Mouse (Mus musculus): Measurements from ENCODE around the gene Iffo2. TPM values are rescaled to one million over a fixed set of nuclear protein-coding genes. Genes with fewer than 3 reads are reported as not detected.

Gene Iffo2
- polyA plus RNA-seq, 1 experiment, result 7.7 TPM

DNA sequence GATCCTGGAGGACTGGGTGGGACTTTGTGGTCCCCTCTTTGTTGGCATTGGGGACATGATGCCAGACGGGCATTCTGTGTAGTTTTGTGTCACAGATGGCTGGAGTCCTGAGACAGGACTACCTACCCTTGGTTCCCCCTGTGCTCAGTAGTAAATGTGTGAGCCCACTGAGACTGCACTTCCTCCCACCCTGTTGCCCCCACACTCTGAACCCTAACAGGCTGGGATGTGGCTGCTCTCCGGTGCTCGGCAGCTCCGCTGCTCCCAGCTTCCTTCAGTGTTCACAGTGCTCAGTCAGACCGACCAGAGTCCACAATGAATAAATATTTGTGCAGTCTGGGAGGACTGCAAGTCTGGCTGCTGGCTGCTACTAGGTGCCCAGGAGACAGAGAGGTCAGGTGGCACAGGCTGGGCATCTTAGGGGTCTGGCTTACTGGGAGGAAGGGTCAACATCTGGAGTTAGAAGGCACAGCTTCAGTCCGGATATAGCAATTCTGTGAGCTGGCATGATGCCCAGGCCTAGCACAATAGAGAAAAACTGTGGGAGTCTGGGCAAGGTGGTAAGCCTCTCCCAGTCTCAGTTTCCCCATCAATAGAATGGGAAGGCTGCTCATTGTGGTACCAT, 51.2 kb downstream of the Iffo2 start:
- DNase-seq (ENCODE audit: low spot score), result no peak

GRCm38 (mm10) chr4:139582346-139582745, 52.0 kb downstream of the Iffo2 start:
- no peak for DNase-seq (ENCODE audit: low spot score)

- no peak for DNase-seq (ENCODE audit: low spot score)
Measured at GRCm38 (mm10) chr4:139582903-139583302, 52.6 kb downstream of the Iffo2 start.

DNA sequence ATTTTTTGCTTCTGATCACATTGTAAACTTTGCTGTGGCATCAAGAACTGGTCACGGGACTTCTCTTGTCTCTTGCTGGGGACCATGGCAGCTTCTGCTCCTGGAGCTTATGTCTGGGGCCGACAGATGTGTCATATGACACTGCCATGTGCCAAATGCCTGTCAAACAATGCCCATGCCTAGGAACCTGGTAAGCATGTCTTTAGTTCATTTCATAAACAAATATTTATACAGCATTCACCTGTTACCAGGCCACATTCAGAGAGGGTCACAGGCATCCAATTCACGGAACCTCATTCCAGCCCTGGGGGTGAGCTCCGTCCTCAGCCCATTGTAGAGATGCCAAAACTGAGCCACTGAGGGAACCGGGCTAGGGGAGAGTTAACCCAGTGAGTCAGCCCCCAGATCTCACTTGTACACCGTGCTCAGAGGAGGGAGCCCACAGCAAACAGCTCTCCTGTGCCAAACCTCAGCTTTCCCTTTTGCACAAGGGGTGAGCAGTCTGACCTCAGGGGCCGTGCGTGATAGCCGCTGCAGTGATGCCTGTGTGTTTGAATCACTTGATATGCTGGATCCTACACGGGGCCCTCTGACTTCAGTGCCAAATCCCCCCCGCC, 53.4 kb downstream of the Iffo2 start:
- DNase-seq (ENCODE audit: low spot score), result no peak

GRCm38 (mm10) chr4:139584704-139585103, 54.4 kb downstream of the Iffo2 start:
- no peak for DNase-seq (ENCODE audit: low spot score)

DNA sequence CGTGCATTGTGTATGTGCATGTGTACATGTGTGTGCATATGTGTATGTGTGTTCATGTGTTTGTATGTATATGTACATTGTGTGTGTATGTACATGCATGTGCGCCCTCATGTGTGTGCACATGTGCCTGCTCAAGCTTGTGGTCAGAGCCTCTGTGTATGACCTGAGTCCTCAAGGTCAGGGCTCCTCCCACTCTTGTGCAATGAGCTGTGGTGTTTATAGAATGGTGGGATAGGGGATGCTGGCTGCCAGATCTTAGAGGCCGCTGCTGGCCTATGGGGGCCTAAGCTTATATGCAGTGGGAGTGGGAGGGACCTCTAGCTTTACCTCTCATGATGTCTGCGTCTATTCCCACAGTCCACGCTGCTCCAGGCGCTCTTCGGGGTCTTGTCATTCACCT, 55.4 kb downstream of the Iffo2 start:
- DNase-seq (ENCODE audit: low spot score), result no peak

GRCm38 (mm10) chr4:139587370-139587769, 57.0 kb downstream of the Iffo2 start:
- no peak for DNase-seq (ENCODE audit: low spot score)

GRCm38 (mm10) chr4:139587773-139588172, 57.4 kb downstream of the Iffo2 start:
- no peak for DNase-seq (ENCODE audit: low spot score)

GRCm38 (mm10) chr4:139589351-139590027, 59.1 kb downstream of the Iffo2 start:
- no peak for DNase-seq (ENCODE audit: low spot score)

GRCm38 (mm10) chr4:139590446-139590845, 60.1 kb downstream of the Iffo2 start:
- DNase-seq (ENCODE audit: low spot score), result no peak

DNA sequence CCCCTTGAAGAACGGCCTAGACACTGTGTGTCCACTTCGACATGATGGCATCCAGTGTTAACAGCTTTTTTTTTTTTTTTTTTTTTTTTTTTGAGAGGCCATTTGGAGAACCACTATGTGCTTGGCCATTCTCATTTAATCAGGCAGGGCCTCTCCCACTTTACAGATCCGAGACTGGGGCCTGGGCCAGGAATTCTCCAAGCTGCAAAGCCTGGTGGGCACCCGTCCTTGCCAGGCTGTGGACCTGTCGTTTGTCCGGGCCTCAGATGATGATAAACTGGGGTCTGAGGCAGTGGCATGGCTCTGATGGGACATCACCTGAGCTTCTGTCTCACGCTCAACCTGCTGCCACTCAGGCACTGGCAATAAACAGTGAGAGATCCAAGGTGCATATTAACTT, 62.5 kb downstream of the Iffo2 start:
- DNase-seq (ENCODE audit: low spot score), result no peak

- DNase-seq (ENCODE audit: low spot score), result no peak
Measured at GRCm38 (mm10) chr4:139593383-139593782, 63.0 kb downstream of the Iffo2 start.

DNA sequence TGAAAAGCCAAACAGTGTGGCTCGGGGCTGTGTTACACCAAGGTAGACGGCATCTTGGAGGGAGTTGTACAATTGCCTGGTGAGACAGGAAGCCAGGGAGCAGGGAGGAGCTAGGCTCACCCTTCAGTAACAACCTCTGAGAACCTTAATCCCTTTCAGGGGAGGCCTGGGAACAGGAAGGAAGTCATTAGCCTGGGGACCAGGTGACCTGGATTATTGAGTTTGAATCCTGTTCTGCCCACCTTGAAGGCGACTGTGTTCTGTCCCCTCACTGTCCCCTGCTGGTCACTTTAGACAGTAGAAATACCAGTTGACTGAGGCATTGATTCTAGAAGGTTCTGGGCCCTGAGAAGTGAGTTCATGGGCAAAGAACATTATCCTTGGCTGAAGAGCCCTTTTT, 63.7 kb downstream of the Iffo2 start:
- no peak for DNase-seq (ENCODE audit: low spot score)

DNA sequence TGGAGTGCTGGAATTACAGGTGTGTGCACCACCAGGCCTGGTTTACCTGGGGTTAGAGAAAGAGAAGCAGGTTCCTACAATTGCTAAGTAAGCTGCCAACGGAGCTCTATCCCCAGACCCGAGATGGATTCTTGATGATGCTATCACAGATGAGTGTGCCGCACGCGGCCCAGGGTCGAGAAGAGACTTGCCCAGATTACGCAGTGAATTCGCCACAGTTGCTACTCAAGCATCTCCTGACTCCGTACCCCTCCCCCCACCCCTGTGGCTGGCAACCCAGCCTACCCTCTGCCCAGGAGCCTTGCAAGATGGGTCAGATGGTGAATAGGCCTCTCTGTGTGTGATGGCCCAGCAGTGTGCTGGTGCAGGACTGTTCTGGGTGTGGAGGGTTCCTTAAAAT, 66.4 kb downstream of the Iffo2 start:
- no peak for DNase-seq (ENCODE audit: low spot score)

DNA sequence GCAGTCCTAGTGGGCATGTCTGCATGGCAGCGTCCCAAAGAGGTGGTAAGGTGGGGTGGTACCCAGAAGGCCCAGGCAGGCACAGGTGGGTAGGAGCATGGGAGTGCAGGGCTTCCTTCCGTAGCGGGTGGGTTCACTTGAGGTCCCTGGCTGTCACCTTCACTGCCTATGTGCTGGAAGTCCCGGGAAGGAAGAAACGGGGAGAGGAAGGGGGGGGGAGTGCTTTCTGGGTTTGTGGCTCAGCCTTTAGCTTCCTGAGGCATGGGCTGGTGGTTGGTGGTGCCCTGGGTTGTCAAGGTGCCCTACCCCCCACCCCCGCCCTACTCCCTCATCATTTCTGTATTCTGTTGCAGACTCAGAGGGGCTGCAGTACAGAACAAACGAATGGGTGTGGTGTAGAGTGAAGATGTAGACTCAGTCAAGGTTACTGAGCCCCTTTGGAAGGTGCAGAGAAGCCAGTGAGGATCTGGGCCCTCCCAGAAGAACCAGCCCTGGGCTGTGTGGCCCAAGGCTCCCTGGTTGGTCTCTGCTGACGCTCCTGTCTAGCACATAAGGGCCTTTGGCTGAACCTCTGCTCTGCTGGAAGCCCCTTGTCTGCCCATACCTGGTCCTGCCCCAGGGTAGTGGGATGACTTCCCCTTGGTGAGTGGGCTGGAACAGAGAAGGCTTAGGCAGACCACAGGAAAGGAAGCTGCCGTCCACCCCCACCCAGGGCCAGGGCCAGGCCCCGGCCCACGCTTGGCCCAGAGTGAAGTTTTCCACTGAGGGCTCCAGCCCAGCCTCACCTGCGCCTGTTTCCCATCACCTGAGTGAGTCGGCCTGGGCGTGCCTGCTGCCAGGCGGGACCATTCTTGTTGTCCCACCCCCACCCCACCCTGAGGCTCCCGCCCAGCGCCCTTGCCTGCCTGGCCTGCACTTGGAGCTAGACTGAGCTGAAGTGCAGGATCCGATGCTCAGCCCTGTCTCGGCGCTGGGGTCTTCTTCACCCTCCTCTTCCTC, 67.2 kb downstream of the Iffo2 start:
- no peak for DNase-seq (ENCODE audit: low spot score)

- DNase-seq (ENCODE audit: low spot score), result no peak
Measured at GRCm38 (mm10) chr4:139598356-139598755, 68.0 kb downstream of the Iffo2 start.

DNA sequence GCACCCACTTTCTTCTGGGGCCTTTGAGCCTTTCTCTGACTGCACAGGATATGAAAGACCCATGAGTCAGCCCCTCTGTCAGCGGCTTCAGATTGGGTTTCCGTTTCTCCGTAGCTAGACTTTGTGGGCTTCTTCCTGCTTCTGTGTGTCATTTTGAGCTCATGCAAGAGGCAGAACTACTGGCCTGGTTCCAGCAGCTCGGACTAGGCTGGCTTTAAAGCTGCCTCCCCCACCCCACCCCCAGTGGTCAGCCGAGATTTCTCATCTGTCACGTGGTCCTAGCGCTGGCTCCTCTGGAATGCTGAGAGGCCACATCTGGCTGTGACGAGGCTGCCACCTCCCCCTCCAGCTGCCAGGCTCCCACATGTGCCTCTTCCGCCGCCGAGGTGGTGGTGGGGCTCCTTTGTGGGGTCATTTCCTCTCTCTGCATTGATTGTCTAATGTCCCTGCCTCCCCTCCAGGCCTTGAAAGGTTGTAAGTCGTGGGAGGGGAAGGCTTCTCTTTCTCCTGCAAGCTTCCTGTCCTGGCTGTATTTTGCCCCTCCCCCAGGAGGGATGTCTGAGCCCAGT, 68.7 kb downstream of the Iffo2 start:
- peak; percentile 49 for DNase-seq (ENCODE audit: low spot score)

DNA sequence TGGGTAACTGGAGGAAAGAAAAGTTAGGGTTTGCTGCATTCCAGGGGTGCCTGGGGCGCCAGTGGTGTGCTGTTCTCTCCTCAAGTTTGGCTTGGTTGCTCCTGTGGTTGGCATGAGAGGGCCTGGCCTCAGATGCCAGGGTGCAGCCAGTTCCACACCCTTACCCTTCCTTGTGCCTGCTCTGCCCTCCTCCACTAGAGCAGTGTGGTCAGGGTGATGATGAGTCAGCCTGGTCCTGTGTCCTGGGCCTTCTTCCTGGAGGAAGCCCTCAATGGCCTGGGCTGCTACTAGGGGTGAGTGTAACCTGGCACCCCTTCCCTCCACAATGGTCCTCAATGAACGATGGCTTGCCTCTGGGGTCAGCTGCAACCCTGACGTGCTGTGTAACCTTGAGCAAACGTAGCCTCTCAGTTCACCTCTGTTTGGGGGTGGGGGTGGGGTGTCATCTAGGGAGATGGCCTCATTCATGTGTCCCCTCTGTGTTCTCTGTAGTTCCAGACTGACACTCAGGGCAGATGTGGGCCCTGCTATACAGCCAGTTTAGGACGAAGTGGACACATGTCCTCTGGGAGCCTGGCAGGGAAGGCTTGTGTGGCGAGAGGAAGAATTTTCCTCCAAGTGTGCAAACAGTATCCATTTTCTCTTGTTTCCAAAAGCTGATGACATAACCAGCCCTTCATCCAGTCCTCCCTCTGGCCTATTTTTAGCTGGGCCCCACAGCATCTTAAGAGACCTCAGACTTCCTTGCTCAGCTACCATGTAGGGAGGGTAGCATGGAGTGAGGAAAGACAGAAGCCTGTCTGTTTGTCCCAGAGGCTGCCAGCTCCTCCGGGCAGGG, 71.4 kb downstream of the Iffo2 start:
- no peak for DNase-seq (ENCODE audit: low spot score)

GRCm38 (mm10) chr4:139602357-139603244, 72.3 kb downstream of the Iffo2 start, which contains the start of gene Gm21969:
Gene Gm21969 (plus strand): TSS chr4:139603186.
- no peak for DNase-seq (ENCODE audit: low spot score)

GRCm38 (mm10) chr4:139605216-139605615, 74.9 kb downstream of the Iffo2 start:
- no peak for DNase-seq (ENCODE audit: low spot score)
